Mouse (Mus musculus) hindbrain, embryonic 15.5 days (tissue): ENCODE results near the gene Slc35g3. TPM values are rescaled to one million over a fixed set of nuclear protein-coding genes. Genes with fewer than 3 reads are reported as not detected.
A peak's percentile ranks its signal among the peaks of the same experiment; 100 is the strongest.

ENCODE experiments used
- ATAC-seq: fragments of 200-750 bp; cut with Nextera tagmentation; 2 replicates; pipeline ENCODE4 v1.8.0; 2017; ENCODE audit warnings: low read depth, moderate number of reproducible peaks, moderate TSS enrichment; ENCODE audit not compliant: low FRiP score
- H3K27ac ChIP-seq: fragments of 300-500 bp; sonication (generic); replicated peaks from 2 replicates; pipeline ENCODE4 v1.5.1; 2015; ENCODE audit warnings: mild to moderate bottlenecking, inconsistent platforms
- H3K27me3 ChIP-seq: fragments of 300-500 bp; sonication (generic); 2 replicates; pipeline ENCODE4 v1.6.1; 2015; ENCODE audit warnings: control low read depth, inconsistent platforms
- H3K36me3 ChIP-seq: fragments of 300-500 bp; sonication (generic); 2 replicates; pipeline ENCODE4 v1.6.1; 2015; ENCODE audit warnings: control low read depth, inconsistent platforms
- H3K4me1 ChIP-seq: fragments of 300-500 bp; sonication (generic); replicated peaks from 2 replicates; pipeline ENCODE4 v1.6.1; 2015; ENCODE audit warnings: control low read depth, inconsistent platforms
- H3K4me2 ChIP-seq: fragments of 300-500 bp; sonication (generic); 2 replicates; pipeline ENCODE4 v1.6.1; 2015; ENCODE audit warnings: moderate library complexity, mild to moderate bottlenecking, inconsistent platforms
- H3K4me3 ChIP-seq: fragments of 300-500 bp; sonication (generic); 2 replicates; pipeline ENCODE4 v1.5.1; 2015; ENCODE audit warnings: mild to moderate bottlenecking, inconsistent platforms
- H3K9ac ChIP-seq: fragments of 300-500 bp; sonication (generic); 2 replicates; pipeline ENCODE4 v1.6.1; 2015; ENCODE audit warnings: inconsistent platforms
- H3K9me3 ChIP-seq: fragments of 300-500 bp; sonication (generic); 2 replicates; pipeline ENCODE4 v1.6.1; 2016; ENCODE audit warnings: control low read depth, inconsistent platforms
- WGBS: fragments of 180-500 bp; shearing (Covaris S2); methylation state at CpG from one replicate; pipeline ENCODE4 v1.1.7; 2015; 5-methylcytosine and 5-hydroxymethylcytosine counted together
- polyA plus RNA-seq: library from polyadenylated mRNA; unstranded; fragments of >200 nt; fragmentation: Nextera tagmentation; extraction: Ambion mirVana; gene quantifications from 2 replicates; pipeline ENCODE4 v1.2.1, GENCODE M21; 2015

Gene Slc35g3
- polyA plus RNA-seq = 0.51 and 0.66 TPM in 2 replicates

DNA sequence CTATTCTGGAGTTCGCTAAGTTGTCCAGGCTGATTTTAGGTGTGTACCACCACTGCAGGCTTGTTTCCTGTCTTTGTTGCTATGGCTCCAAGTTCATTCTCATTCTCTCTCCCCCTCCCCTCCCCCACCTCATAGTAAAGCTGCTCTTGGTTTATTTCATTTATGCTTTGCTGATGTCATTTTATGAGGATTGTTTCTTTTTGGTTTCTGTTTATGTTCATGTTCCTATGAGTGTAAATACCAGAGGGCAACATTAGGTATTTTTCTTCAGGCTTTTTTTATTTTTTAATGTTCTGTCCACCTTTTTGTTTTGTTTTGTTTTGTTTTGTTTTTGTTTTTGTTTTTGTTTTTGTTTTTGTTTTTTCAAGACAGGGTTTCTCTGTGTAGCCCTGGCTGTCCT, at the start of gene Slc35g3:
TSS of gene Slc35g3 (minus strand) at position 101 of the 400 bp plus-strand sequence.
- no peaks in the 10 kb centered on the region for H3K36me3 ChIP-seq
- no peaks in the 10 kb centered on the region for H3K9me3 ChIP-seq
- H3K27me3 ChIP-seq = no peaks in the 10 kb centered on the region
- WGBS = 79% methylated on average over 1 of the region's 1 CpGs
- H3K27ac ChIP-seq = peak within 1 kb of the TSS; percentile 97
- H3K4me1 ChIP-seq = peaks cover 33% of the 10 kb centered on the region
- no peak for ATAC-seq
- no peak within 1 kb of the TSS for H3K4me2 ChIP-seq
- no peak within 1 kb of the TSS for H3K9ac ChIP-seq
- no peak within 1 kb of the TSS for H3K4me3 ChIP-seq

DNA sequence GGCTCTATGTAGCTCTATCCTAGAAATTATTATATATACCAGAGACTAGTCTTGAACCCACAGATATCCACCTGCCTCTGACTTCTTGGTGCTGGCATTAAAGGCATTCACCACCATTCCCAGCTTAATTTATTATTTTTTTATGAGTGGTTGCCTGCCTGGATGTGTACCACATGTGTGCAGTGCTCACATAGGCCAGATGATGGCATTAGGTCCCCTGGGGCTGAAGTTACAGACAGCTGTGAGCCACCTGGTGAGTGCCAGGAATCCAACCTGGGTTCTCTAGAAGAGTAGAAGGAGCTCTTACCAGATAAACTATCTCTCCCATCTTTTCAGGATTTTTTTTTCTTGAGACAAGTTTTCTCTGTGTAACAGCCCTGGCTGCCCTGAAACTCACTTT, 48.5 kb upstream of the Slc35g3 start:
- Histone ChIP-seq H3K9me3 (no peaks in the 10 kb centered on the region), H3K27ac (no peak overlapping the region), H3K4me3 (no peak overlapping the region), H3K27me3 (peaks cover 16% of the 10 kb centered on the region), H3K4me1 (no peaks in the 10 kb centered on the region), H3K36me3 (no peaks in the 10 kb centered on the region), H3K9ac (no peak overlapping the region), H3K4me2 (no peak overlapping the region)
- no peak for ATAC-seq

GRCm38 (mm10) chr11:69807641-69808040, 45.9 kb upstream of the Slc35g3 start:
- Histone ChIP-seq H3K27ac (no peak overlapping the region), H3K9me3 (no peaks in the 10 kb centered on the region), H3K9ac (no peak overlapping the region), H3K4me2 (no peak overlapping the region), H3K36me3 (no peaks in the 10 kb centered on the region), H3K27me3 (peaks cover 24% of the 10 kb centered on the region), H3K4me3 (no peak overlapping the region), H3K4me1 (peaks cover 25% of the 10 kb centered on the region)
- 74% methylated on average over 2 of the region's 2 CpGs for WGBS
- ATAC-seq = no peak

DNA sequence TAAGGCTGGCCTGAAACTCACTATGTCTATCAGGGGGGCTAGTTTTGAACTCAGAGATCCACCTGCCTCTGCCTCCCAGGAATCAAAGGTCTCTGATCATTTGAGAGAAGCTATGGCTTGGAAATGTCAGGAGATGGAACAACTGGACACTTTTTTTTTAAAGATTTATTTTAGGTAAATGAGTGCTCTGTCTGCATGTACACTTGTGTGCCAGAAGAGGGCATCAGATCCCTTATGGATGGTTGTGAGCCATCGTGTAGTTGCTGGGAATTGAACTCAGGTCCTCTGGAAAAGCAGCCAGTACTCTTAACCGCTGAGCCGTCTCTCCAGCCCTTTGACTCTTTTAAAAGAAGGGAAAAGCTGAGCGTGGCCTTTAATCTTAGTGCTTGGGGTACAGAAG, 44.6 kb upstream of the Slc35g3 start:
- no peak overlapping the region for H3K4me2 ChIP-seq
- no peak overlapping the region for H3K4me3 ChIP-seq
- 78% methylated on average over 4 of the region's 4 CpGs for WGBS
- H3K9ac ChIP-seq = no peak overlapping the region
- H3K4me1 ChIP-seq = peaks cover 38% of the 10 kb centered on the region
- H3K36me3 ChIP-seq = no peaks in the 10 kb centered on the region
- no peaks in the 10 kb centered on the region for H3K9me3 ChIP-seq
- no peak overlapping the region for H3K27ac ChIP-seq
- no peak for ATAC-seq
- H3K27me3 ChIP-seq = peaks cover 24% of the 10 kb centered on the region

- peaks cover 45% of the 10 kb centered on the region for H3K4me1 ChIP-seq
Measured at GRCm38 (mm10) chr11:69804972-69805909, 43.5 kb upstream of the Slc35g3 start, which contains the start of gene Tmem102. Tmem102 (minus strand) TSS chr11:69805624.

GRCm38 (mm10) chr11:69804652-69804940, 42.8 kb upstream of the Slc35g3 start:
- Histone ChIP-seq H3K4me1 (peaks cover 52% of the 10 kb centered on the region), H3K9ac (no peak overlapping the region), H3K27me3 (peaks cover 24% of the 10 kb centered on the region), H3K9me3 (no peaks in the 10 kb centered on the region), H3K27ac (no peak overlapping the region), H3K4me3 (peak overlapping the region; percentile 69), H3K36me3 (no peaks in the 10 kb centered on the region), H3K4me2 (peak overlapping the region; percentile 94)
- WGBS = 6% methylated on average over 12 of the region's 12 CpGs
- no peak for ATAC-seq

More at GRCm38 (mm10) chr11:69804972-69805909, 43.5 kb upstream of the Slc35g3 start, which contains the start of gene Tmem102:
- Histone ChIP-seq H3K9ac (no peak within 1 kb of the TSS), H3K4me2 (peak within 1 kb of the TSS; percentile 94), H3K36me3 (no peaks in the 10 kb centered on the region), H3K27me3 (peaks cover 24% of the 10 kb centered on the region), H3K9me3 (no peaks in the 10 kb centered on the region), H3K27ac (no peak within 1 kb of the TSS), H3K4me3 (peak within 1 kb of the TSS; percentile 69)
- ATAC-seq = no peak
- WGBS = 5% methylated on average over 29 of the region's 29 CpGs

- H3K9ac ChIP-seq = peak overlapping the region; percentile 69
- peak overlapping the region; percentile 78 for H3K27ac ChIP-seq
- no peaks in the 10 kb centered on the region for H3K36me3 ChIP-seq
- ATAC-seq = peak; percentile 45
- H3K9me3 ChIP-seq = no peaks in the 10 kb centered on the region
- H3K4me1 ChIP-seq = peaks cover 58% of the 10 kb centered on the region
- peak overlapping the region; percentile 94 for H3K4me2 ChIP-seq
- H3K27me3 ChIP-seq = peaks cover 24% of the 10 kb centered on the region
- H3K4me3 ChIP-seq = peak overlapping the region; percentile 69
- WGBS = 1% methylated on average over 60 of the region's 60 CpGs
Measured at GRCm38 (mm10) chr11:69803786-69804651, 42.3 kb upstream of the Slc35g3 start.

DNA sequence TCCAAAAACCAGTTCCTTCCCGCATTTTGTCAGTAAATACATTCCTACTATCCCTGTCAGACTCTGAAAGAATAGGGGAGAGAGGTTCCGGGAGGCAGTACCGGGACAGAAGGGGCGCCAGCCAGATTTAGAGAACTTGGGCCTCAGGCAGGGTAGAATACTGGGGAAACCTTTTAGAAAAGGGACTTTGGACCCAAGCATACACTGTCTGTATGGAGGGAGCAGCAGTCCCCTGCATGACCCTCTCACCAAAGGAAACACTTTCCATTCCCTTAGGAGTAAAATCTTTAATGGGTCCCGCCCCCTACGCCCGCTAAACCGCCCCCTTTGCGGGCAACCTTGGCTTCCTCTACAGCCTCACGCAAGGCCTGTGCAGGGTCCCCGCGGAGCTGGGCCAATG, 41.6 kb upstream of the Slc35g3 start:
- Histone ChIP-seq H3K4me3 (peak overlapping the region; percentile 69), H3K4me2 (peak overlapping the region; percentile 94), H3K27me3 (peaks cover 24% of the 10 kb centered on the region), H3K9ac (peak overlapping the region; percentile 69), H3K27ac (peak overlapping the region; percentile 78), H3K4me1 (peaks cover 61% of the 10 kb centered on the region), H3K9me3 (no peaks in the 10 kb centered on the region), H3K36me3 (no peaks in the 10 kb centered on the region)
- 2% methylated on average over 12 of the region's 12 CpGs for WGBS
- no peak for ATAC-seq

DNA sequence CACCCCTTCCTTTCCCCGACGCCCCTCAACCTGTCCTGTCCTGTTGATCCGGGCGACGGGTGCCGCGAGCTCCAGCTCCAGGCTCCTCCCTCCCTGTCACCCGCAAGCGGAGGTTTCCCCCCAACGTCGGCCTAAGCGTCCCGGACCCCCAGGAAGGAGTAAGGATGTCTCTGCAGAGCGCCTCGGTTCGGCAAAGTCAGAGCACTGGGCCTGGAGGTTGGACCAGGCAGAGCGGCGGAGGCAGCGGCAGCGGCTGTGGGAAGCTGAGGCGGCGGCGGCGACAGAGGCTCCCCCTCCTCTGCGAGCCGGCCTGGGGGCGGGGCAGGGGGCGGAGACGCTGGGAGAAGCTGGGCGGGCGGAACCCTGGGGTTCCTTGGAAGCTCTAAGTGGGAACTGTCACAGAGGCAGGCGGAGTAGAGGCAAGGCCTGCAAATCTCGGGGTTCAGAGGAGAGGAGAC, 40.9 kb upstream of the Slc35g3 start:
- H3K36me3 ChIP-seq = no peaks in the 10 kb centered on the region
- H3K4me2 ChIP-seq = peak overlapping the region; percentile 94
- WGBS = 0% methylated on average over 33 of the region's 33 CpGs
- peaks cover 61% of the 10 kb centered on the region for H3K4me1 ChIP-seq
- H3K27me3 ChIP-seq = peaks cover 24% of the 10 kb centered on the region
- H3K4me3 ChIP-seq = peak overlapping the region; percentile 69
- peak overlapping the region; percentile 78 for H3K27ac ChIP-seq
- H3K9ac ChIP-seq = peak overlapping the region; percentile 69
- peak; percentile 25; the same call in 1 of the 2 replicates for ATAC-seq
- H3K9me3 ChIP-seq = no peaks in the 10 kb centered on the region

DNA sequence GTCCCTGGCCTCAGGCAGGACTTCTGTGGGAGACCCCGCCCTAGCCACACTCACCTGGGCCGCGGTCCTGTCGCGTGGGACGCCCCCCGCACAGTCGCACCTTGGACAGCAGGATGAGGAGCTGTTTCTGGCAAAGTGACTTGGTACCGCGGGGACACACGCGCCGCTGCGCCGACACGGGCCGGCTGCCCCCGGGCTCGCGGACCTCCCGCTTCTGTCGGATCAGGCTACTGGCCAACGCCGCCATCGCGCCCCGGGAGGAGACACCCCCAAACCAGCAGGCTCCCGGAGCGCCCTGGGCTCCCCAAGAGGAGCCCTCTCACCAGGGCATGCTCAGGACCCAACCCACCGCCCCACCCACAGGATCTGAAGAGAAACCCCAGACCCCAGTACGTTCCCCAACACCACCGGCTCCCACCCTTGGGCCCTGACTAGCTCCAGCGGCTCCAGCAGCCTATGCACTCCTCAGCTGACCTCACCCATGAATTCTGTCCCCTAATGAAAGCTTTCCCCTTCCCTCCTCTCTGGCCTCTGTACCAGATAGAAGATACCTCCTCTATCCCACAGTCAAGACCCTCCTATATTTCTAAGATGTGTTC, 39.7 kb upstream of the Slc35g3 start, which contains the start of gene Fgf11:
TSS of gene Fgf11 (minus strand) at position 479 of the 599 bp plus-strand sequence.
- no peak for ATAC-seq
- Histone ChIP-seq H3K4me3 (peak within 1 kb of the TSS; percentile 69), H3K27ac (peak within 1 kb of the TSS; percentile 96), H3K36me3 (no peaks in the 10 kb centered on the region), H3K9me3 (no peaks in the 10 kb centered on the region), H3K9ac (peak within 1 kb of the TSS; percentile 69), H3K4me1 (peaks cover 61% of the 10 kb centered on the region), H3K4me2 (peak within 1 kb of the TSS; percentile 94), H3K27me3 (peaks cover 23% of the 10 kb centered on the region)
- WGBS = under 1% methylated on average over 33 of the region's 33 CpGs

DNA sequence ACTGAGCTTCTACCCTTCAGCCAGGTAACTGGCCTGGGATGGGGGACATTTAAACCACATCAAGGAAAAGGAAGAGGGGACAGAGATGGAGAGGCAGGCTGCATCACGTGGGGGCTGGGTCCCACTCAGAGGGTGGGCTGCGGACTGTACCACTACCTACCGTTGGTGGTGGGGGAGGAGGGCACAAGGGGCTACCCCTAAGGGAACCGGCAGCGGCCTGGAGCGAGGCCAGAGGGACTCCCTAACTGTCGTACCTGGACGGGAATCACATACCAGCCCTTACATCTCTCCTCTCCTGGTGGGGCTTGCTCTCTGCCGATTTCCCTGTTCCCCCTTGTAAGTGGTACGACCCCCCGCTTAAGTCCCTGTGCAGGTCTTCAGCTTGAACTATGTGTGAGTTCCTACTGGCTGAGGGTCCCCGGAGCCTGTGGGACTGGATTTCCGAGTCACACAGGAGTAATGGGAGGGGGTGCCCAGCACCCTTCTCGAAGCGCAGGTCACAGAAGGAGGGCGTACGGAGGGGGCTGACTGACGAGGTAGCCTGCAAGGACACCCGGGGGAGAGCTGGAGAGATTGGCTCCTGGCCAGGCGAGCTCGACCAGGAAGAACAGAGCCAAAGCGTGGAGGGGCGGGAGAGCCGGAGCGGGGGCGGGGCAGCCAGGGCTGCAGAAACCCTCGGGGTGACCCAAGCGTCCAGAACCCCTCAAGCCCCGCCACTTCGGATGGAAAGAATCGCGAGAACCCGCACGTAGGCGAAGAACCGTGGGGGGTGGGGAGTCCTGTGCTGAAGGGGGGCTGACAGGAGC, 38.8 kb upstream of the Slc35g3 start:
- WGBS = 0% methylated on average over 36 of the region's 36 CpGs
- peaks cover 66% of the 10 kb centered on the region for H3K4me1 ChIP-seq
- peak overlapping the region; percentile 94 for H3K4me2 ChIP-seq
- H3K36me3 ChIP-seq = no peaks in the 10 kb centered on the region
- peak; percentile 81 for ATAC-seq
- peaks cover 14% of the 10 kb centered on the region for H3K27me3 ChIP-seq
- peak overlapping the region; percentile 69 for H3K9ac ChIP-seq
- H3K27ac ChIP-seq = peak overlapping the region; percentile 96
- H3K4me3 ChIP-seq = peak overlapping the region; percentile 69
- no peaks in the 10 kb centered on the region for H3K9me3 ChIP-seq
